Mouse (Mus musculus): ENCODE results near the gene Tmem171. TPM values are rescaled to one million over a fixed set of nuclear protein-coding genes. Genes with fewer than 3 reads are reported as not detected.

Gene Tmem171
- polyA plus RNA-seq, 1 experiment from 2014 or later: not detected

GRCm38 (mm10) chr13:98662173-98662675, 32.4 kb downstream of the Tmem171 start:
- Histone ChIP-seq H3K9ac (no peak overlapping the region), H3K4me3 (no peak overlapping the region), H3K27me3 (no peaks in the 10 kb centered on the region), H3K4me2 (no peak overlapping the region), H3K4me1 (replicated peaks) (no peaks in the 10 kb centered on the region), H3K27ac (replicated peaks) (no peak overlapping the region), H3K36me3 (no peaks in the 10 kb centered on the region), H3K9me3 (no peaks in the 10 kb centered on the region)
- ATAC-seq (ENCODE audit: low FRiP score, low read depth): no peak
- 93% methylated on average over 4 of the region's 4 CpGs for WGBS

- Histone ChIP-seq H3K27me3 (no peaks in the 10 kb centered on the region), H3K9ac (no peak overlapping the region), H3K4me1 (replicated peaks) (peaks cover 11% of the 10 kb centered on the region), H3K27ac (replicated peaks) (peak overlapping the region; percentile 55; the same call in 1 of the 2 replicates), H3K4me2 (no peak overlapping the region), H3K9me3 (no peaks in the 10 kb centered on the region), H3K36me3 (no peaks in the 10 kb centered on the region), H3K4me3 (no peak overlapping the region)
- no peak for ATAC-seq (ENCODE audit: low FRiP score, low read depth)
- 61% methylated on average over 16 of the region's 16 CpGs for WGBS
Observed at GRCm38 (mm10) chr13:98656034-98656471, 38.6 kb downstream of the Tmem171 start.

- Histone ChIP-seq H3K4me2 (no peak overlapping the region), H3K4me3 (no peak overlapping the region), H3K9me3 (no peaks in the 10 kb centered on the region), H3K4me1 (replicated peaks) (peaks cover 11% of the 10 kb centered on the region), H3K9ac (no peak overlapping the region), H3K27ac (replicated peaks) (no peak overlapping the region), H3K36me3 (no peaks in the 10 kb centered on the region), H3K27me3 (no peaks in the 10 kb centered on the region)
- no peak for ATAC-seq (ENCODE audit: low FRiP score, low read depth)
- WGBS: 80% methylated on average over 4 of the region's 4 CpGs
Observed at GRCm38 (mm10) chr13:98655346-98655745, 39.3 kb downstream of the Tmem171 start.

GRCm38 (mm10) chr13:98654129-98654939, 40.3 kb downstream of the Tmem171 start:
- H3K4me1 ChIP-seq (replicated peaks): peaks cover 11% of the 10 kb centered on the region
- no peaks in the 10 kb centered on the region for H3K36me3 ChIP-seq
- peak; percentile 68 for ATAC-seq (ENCODE audit: low FRiP score, low read depth)
- 63% methylated on average over 10 of the region's 10 CpGs for WGBS
- H3K4me3 ChIP-seq: no peak overlapping the region
- H3K9ac ChIP-seq: no peak overlapping the region
- H3K9me3 ChIP-seq: no peaks in the 10 kb centered on the region
- no peak overlapping the region for H3K4me2 ChIP-seq
- H3K27me3 ChIP-seq: no peaks in the 10 kb centered on the region
- H3K27ac ChIP-seq (replicated peaks): no peak overlapping the region; the same call in 1 of the 2 replicates

- Histone ChIP-seq H3K27ac (replicated peaks) (no peak overlapping the region), H3K27me3 (no peaks in the 10 kb centered on the region), H3K36me3 (no peaks in the 10 kb centered on the region), H3K4me1 (replicated peaks) (peaks cover 11% of the 10 kb centered on the region), H3K4me2 (no peak overlapping the region), H3K4me3 (no peak overlapping the region), H3K9ac (no peak overlapping the region), H3K9me3 (no peaks in the 10 kb centered on the region)
- no peak for ATAC-seq (ENCODE audit: low FRiP score, low read depth)
- 78% methylated on average over 2 of the region's 2 CpGs for WGBS
Observed at GRCm38 (mm10) chr13:98652194-98652593, 42.4 kb downstream of the Tmem171 start.

- Histone ChIP-seq H3K4me2 (no peak overlapping the region), H3K9me3 (no peaks in the 10 kb centered on the region), H3K36me3 (no peaks in the 10 kb centered on the region), H3K4me1 (replicated peaks) (peaks cover 9% of the 10 kb centered on the region), H3K27me3 (no peaks in the 10 kb centered on the region), H3K9ac (no peak overlapping the region), H3K27ac (replicated peaks) (no peak overlapping the region), H3K4me3 (no peak overlapping the region)
- no peak for ATAC-seq (ENCODE audit: low FRiP score, low read depth)
- 69% methylated on average over 17 of the region's 17 CpGs for WGBS
Observed at GRCm38 (mm10) chr13:98651228-98651977, 43.2 kb downstream of the Tmem171 start.

- Histone ChIP-seq H3K27me3 (no peaks in the 10 kb centered on the region), H3K4me1 (replicated peaks) (no peaks in the 10 kb centered on the region), H3K9ac (no peak overlapping the region), H3K36me3 (no peaks in the 10 kb centered on the region), H3K4me3 (no peak overlapping the region), H3K9me3 (no peaks in the 10 kb centered on the region), H3K27ac (replicated peaks) (no peak overlapping the region), H3K4me2 (no peak overlapping the region)
- 90% methylated on average over 22 of the region's 22 CpGs for WGBS
- ATAC-seq (ENCODE audit: low FRiP score, low read depth): no peak
Observed at GRCm38 (mm10) chr13:98647775-98648568, 46.7 kb downstream of the Tmem171 start.

GRCm38 (mm10) chr13:98638507-98639166, 56.0 kb downstream of the Tmem171 start:
- WGBS: 92% methylated on average over 5 of the region's 5 CpGs

GRCm38 (mm10) chr13:98637145-98637544, 57.5 kb downstream of the Tmem171 start, which contains the start of gene Tmem174:
Tmem174 (minus strand) TSS chr13:98637410.
- H3K36me3 ChIP-seq: no peaks in the 10 kb centered on the region
- H3K4me1 ChIP-seq (replicated peaks): no peaks in the 10 kb centered on the region
- 92% methylated on average over 12 of the region's 12 CpGs for whole genome bisulfite sequencing
- no peak within 1 kb of the TSS for H3K4me2 ChIP-seq
- no peaks in the 10 kb centered on the region for H3K9me3 ChIP-seq
- no peaks in the 10 kb centered on the region for H3K27me3 ChIP-seq
- no peak within 1 kb of the TSS for H3K27ac ChIP-seq (replicated peaks)
- no peak within 1 kb of the TSS for H3K4me3 ChIP-seq
- H3K9ac ChIP-seq: no peak within 1 kb of the TSS
- no peak for ATAC-seq (ENCODE audit: low FRiP score, low read depth)

More at GRCm38 (mm10) chr13:98638507-98639166, 56.0 kb downstream of the Tmem171 start:
- no peak overlapping the region for H3K27ac ChIP-seq (replicated peaks)
- H3K27me3 ChIP-seq: no peaks in the 10 kb centered on the region
- no peak overlapping the region for H3K4me3 ChIP-seq
- no peak for ATAC-seq (ENCODE audit: low FRiP score, low read depth)
- no peak overlapping the region for H3K4me2 ChIP-seq
- H3K36me3 ChIP-seq: no peaks in the 10 kb centered on the region
- H3K4me1 ChIP-seq (replicated peaks): no peaks in the 10 kb centered on the region
- H3K9ac ChIP-seq: no peak overlapping the region
- no peaks in the 10 kb centered on the region for H3K9me3 ChIP-seq

- Histone ChIP-seq H3K27me3 (no peaks in the 10 kb centered on the region), H3K27ac (replicated peaks) (no peak overlapping the region), H3K9ac (no peak overlapping the region), H3K4me2 (no peak overlapping the region), H3K4me1 (replicated peaks) (no peaks in the 10 kb centered on the region), H3K36me3 (no peaks in the 10 kb centered on the region), H3K4me3 (no peak overlapping the region), H3K9me3 (no peaks in the 10 kb centered on the region)
- no peak for ATAC-seq (ENCODE audit: low FRiP score, low read depth)
- WGBS: 71% methylated on average over 18 of the region's 18 CpGs
Observed at GRCm38 (mm10) chr13:98636571-98636970, 58.1 kb downstream of the Tmem171 start.

Data from hindbrain, embryonic 15.5 days (tissue).